Mouse (Mus musculus) liver, postnatal 0 days (tissue): ENCODE data around the gene Pgpep1.

Experiments
- CTCF ChIP-seq: sonication (generic); IDR thresholded peaks from 2 replicates; pipeline ENCODE4 v1.5.1; 2016; ENCODE audit warnings: antibody characterized with exemption, low read depth
- EP300 ChIP-seq: IDR thresholded peaks from 2 replicates; pipeline ENCODE4 v1.6.1; 2016; ENCODE audit warnings: antibody characterized with exemption, low read depth, mild to moderate bottlenecking

DNA sequence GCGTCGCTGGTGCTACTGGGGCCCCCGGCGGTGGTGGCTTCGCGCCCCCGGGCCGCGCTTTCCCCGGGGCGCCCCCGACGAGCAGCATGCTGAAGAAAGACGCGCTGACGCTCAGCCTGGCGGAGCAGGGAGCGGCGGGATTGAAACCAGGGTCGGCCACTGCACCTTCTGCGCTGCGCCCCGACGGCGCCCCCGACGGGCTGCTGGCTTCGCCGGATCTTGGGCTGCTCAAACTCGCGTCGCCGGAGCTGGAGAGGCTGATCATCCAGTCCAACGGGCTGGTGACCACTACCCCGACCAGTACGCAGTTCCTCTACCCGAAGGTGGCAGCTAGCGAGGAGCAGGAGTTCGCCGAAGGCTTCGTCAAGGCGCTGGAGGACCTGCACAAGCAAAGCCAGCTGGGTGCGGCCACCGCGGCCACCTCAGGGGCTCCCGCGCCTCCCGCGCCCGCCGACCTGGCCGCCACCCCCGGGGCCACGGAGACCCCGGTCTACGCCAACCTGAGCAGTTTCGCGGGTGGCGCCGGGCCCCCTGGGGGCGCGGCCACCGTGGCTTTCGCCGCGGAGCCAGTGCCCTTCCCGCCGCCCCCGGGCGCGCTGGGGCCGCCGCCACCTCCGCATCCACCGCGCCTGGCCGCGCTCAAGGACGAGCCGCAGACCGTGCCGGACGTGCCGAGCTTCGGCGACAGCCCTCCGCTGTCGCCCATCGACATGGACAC lies 39.1 kb upstream of the Pgpep1 start:
- TF ChIP-seq CTCF (peak; percentile 24; the same call in 1 of the 2 replicates), EP300 (no peak)
